ENCODE assay signal across 24 mouse cellular contexts in the genomic region with DNA sequence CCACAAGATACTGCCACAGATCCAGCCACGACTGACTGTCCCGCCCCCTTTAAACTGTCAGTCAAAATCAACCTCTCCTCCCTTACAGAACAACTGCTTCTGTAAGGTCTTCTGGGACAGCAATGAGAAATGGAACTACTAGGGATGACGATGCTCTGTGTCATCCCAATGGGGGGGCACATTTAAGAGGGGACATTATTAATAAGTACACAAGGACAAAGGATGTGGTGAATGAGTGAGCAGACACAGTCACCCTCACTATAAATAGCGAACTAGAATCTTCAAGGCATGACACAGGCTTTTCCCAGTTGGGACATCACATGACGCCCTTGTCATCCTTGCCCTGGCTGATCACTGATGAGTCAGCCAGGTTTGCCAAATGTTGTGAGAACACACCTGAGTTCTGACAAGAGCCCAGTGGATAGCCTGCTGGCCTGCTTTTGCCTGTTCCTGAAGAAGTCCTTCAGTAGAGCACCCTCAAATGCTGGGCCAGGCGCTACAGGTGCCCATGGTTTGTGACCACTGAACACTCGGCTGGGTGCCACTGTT. TPM values are rescaled to one million over a fixed set of nuclear protein-coding genes. Genes with fewer than 3 reads are reported as not detected.
A peak's percentile ranks its signal among the peaks of the same experiment; 100 is the strongest.
DNase-seq lines count a peak whose midpoint lies in the region; ATAC-seq lines count a peak whose summit lies in the region.
"Had no signal": no experiment of that assay in that cellular context is flagged by ENCODE, and none has a peak within 500 bp of the region (broad histone marks: within the 10 kb centered on the region; RNA-seq: fewer than 3 reads in every experiment).

No protein-coding gene starts in this region.

- H3K9me3 ChIP-seq in megakaryocyte, embryonic 14.5 days, result no peaks in the 10 kb centered on the region
- H3K9me3 ChIP-seq: embryonic facial prominence, embryonic 10.5 days; forebrain, embryonic 15.5 days; G1E; heart, embryonic 10.5 days; hindbrain, embryonic 12.5 days; midbrain, embryonic 10.5 days had no signal

- no peaks in the 10 kb centered on the region for H3K36me3 ChIP-seq in megakaryocyte, embryonic 14.5 days (replicated peaks; ENCODE audit: low read length)
- H3K36me3 ChIP-seq: embryonic facial prominence, embryonic 10.5 days; forebrain, embryonic 15.5 days; G1E; heart, embryonic 10.5 days; hindbrain, embryonic 12.5 days; midbrain, embryonic 10.5 days had no signal

- H3K27me3 ChIP-seq in megakaryocyte, embryonic 14.5 days (replicated peaks), result peaks cover 14% of the 10 kb centered on the region
- H3K27me3 ChIP-seq: forebrain, embryonic 15.5 days; hindbrain, embryonic 12.5 days had no signal

- ATAC-seq in megakaryocyte, adult 5-6 weeks (ENCODE audit: poor library complexity, severe bottlenecking), result no peak
- ATAC-seq: activated CD4-positive, CD25-positive, alpha-beta regulatory T cell, adult 4 months; forebrain, embryonic 15.5 days; midbrain, embryonic 16.5 days had no signal

- peak overlapping the region; percentile 18 for H3K4me3 ChIP-seq in megakaryocyte, embryonic 14.5 days (replicated peaks)
- H3K4me3 ChIP-seq: embryonic facial prominence, embryonic 10.5 days; forebrain, embryonic 15.5 days; heart, embryonic 10.5 days; hindbrain, embryonic 12.5 days; midbrain, embryonic 10.5 days had no signal

- DNase-seq in adrenal gland, adult (ENCODE audit: inconsistent age in 2 of 2, low spot score in 1 of 2), result peak; percentile 50 to 69
- DNase-seq in adrenal gland, postnatal 4 days (ENCODE audit: low spot score in 2 of 2), result no peak
- DNase-seq in adrenal gland, postnatal 36 days, result peak; percentile 40 to 62
- DNase-seq in thymus, postnatal 10 days (ENCODE audit: low spot score in 2 of 2), result no peak
- DNase-seq in embryo, embryonic 11 days, result no peak
- DNase-seq: cerebellum, adult 9-11 months; gastrocnemius, postnatal 25 days; heart, postnatal 10 days; kidney, adult 18-20 months; layer of hippocampus, adult 9-11 months; lung, postnatal 4 days; thymus, postnatal 36 days had no signal

- H3K4me1 ChIP-seq in megakaryocyte, embryonic 14.5 days, result peaks cover 19% of the 10 kb centered on the region
- H3K4me1 ChIP-seq: embryonic facial prominence, embryonic 10.5 days; forebrain, embryonic 15.5 days; heart, embryonic 10.5 days; hindbrain, embryonic 12.5 days; midbrain, embryonic 10.5 days had no signal

RNA-seq across cellular contexts. Expression of a gene that starts 58.0 kb away (rescaled TPM):
- total RNA-seq in adrenal gland, postnatal 4 days (2021), result under 1 TPM; 0.25 to 0.50 TPM
- polyA plus RNA-seq in megakaryocyte, embryonic 14.5 days (2012; ENCODE audit: insufficient read depth, low replicate concordance), result not detected in 2 replicates
- total RNA-seq in megakaryocyte, adult 5-6 weeks (2015), result not detected in 2 replicates
- not detected in 2 replicates for total RNA-seq in megakaryocyte, adult 5-6 weeks (2017)
- under 1 TPM; 0.16 to 0.50 TPM for total RNA-seq in adrenal gland, postnatal 36 days (2021)
- total RNA-seq: common myeloid progenitor, adult 5-6 weeks had no signal
- polyA plus RNA-seq: activated CD4-positive, CD25-positive, alpha-beta regulatory T cell, adult 4 months; G1E; liver, adult 2 months had no signal

Comparison
In these comparisons a context has a peak if more than half of its experiments do, and no peak if none do; other contexts are left out.
1. DNase-seq: peak in adrenal gland, adult (2 of 2) and adrenal gland, postnatal 36 days (2 of 2); none in adrenal gland, postnatal 4 days (0 of 2), thymus, postnatal 10 days (0 of 2) and embryo, embryonic 11 days (single experiment).